Mouse (Mus musculus): ENCODE measurements at regions not wholly inside any gene's neighbourhood (a gene's known extent, or its start where the extent isn't known, plus 50 kb on each side); places are given as distances from the start of the nearest gene placed in this dataset.

DNA sequence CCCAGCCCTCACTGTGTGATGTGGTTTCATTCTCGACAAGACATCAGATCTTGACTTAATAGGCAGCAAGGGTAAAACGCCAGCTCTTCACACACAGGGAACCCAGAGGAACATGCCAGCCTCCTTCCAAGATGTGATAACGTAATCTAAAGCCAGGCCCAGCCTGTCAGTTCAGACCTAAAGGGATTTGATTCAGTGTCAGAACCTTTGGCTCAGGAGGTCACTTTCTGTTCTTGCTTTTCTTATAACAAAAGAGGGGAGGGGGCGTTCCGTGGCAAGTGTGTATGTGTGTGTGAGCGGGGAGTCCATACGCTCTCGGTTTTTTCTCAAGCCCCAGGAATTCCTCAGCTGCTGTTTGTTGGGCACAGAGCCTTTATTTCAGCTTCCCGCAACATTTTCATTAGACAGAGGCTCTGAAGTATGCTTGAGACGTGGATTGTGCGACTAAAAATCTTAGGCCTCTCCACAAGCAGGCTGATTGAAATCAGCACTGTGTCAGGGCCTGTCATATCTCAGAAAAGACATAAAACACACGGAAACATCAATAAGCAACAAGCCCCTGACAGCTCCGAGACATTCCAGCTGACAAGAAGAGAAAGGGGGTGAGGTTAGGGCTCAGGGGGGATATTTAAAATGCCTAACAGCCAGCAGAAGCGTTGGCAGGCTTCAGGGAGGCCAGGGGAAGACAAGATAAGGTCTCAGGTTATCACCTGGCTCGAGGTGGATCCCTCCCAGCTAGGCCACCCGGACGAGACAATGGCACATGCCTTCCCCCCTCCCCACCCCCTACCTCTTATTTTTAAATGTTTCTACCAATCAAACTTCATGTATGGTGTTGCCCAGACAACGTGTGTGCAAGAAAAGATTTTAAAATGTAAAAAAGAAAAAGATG lies 298.5 kb downstream of the Nr2f2 start:
- Histone ChIP-seq H3K36me3 (ENCODE audit: control insufficient read depth, insufficient read depth) (no peaks in the 10 kb centered on the region), H3K4me3 (ENCODE audit: low read depth, low read length) (no peak overlapping the region), H3K9me3 (replicated peaks; ENCODE audit: control insufficient read depth, low read length) (no peaks in the 10 kb centered on the region), H3K9ac (ENCODE audit: low read depth, low read length) (no peak overlapping the region), H3K27me3 (ENCODE audit: control insufficient read depth, insufficient read depth, low read depth, low read length) (no peaks in the 10 kb centered on the region), H3K27ac (ENCODE audit: low read length) (no peak overlapping the region), H3K4me2 (ENCODE audit: low read depth, low read length) (no peak overlapping the region), H3K4me1 (ENCODE audit: control insufficient read depth, low read depth, low read length) (no peaks in the 10 kb centered on the region)
- no peak for ATAC-seq (ENCODE audit: low read depth)
- WGBS (ENCODE audit: insufficient replicate concordance): 44% methylated on average over 18 of the region's 18 CpGs

DNA sequence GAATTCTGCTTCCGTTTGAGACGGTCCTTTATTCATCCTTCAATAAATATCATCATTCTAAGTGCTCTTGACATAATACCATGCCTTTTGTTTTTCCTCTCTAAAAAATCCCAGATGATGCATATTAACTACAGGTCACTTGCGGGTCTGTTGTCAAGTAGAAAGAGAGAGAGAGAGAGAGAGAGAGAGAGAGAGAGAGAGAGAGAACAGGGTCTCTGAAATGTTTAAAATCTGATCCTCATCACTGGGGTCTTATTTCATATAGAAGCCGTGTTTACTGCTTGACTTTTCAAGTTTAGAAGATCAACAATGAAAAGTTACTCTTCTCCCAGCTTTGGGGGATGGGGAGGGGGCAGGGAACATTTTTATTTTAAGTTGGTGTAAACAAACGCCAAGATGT lies 299.5 kb downstream of the Nr2f2 start:
- Histone ChIP-seq H3K4me2 (ENCODE audit: low read depth, low read length) (no peak overlapping the region), H3K9me3 (replicated peaks; ENCODE audit: control insufficient read depth, low read length) (no peaks in the 10 kb centered on the region), H3K27ac (ENCODE audit: low read length) (no peak overlapping the region), H3K36me3 (ENCODE audit: control insufficient read depth, insufficient read depth) (no peaks in the 10 kb centered on the region), H3K9ac (ENCODE audit: low read depth, low read length) (no peak overlapping the region), H3K4me3 (ENCODE audit: low read depth, low read length) (no peak overlapping the region), H3K4me1 (ENCODE audit: control insufficient read depth, low read depth, low read length) (no peaks in the 10 kb centered on the region), H3K27me3 (ENCODE audit: control insufficient read depth, insufficient read depth, low read depth, low read length) (no peaks in the 10 kb centered on the region)
- WGBS (ENCODE audit: insufficient replicate concordance): 60% methylated on average over 5 of the region's 5 CpGs
- ATAC-seq (ENCODE audit: low read depth): no peak

GRCm38 (mm10) chr7:70066448-70066847 lies 300.1 kb downstream of the Nr2f2 start:
- Histone ChIP-seq H3K4me1 (ENCODE audit: control insufficient read depth, low read depth, low read length) (no peaks in the 10 kb centered on the region), H3K27me3 (ENCODE audit: control insufficient read depth, insufficient read depth, low read depth, low read length) (no peaks in the 10 kb centered on the region), H3K9me3 (replicated peaks; ENCODE audit: control insufficient read depth, low read length) (no peaks in the 10 kb centered on the region), H3K27ac (ENCODE audit: low read length) (no peak overlapping the region), H3K9ac (ENCODE audit: low read depth, low read length) (no peak overlapping the region), H3K36me3 (ENCODE audit: control insufficient read depth, insufficient read depth) (no peaks in the 10 kb centered on the region), H3K4me3 (ENCODE audit: low read depth, low read length) (no peak overlapping the region), H3K4me2 (ENCODE audit: low read depth, low read length) (no peak overlapping the region)
- ATAC-seq (ENCODE audit: low read depth): no peak
- 69% methylated on average over 7 of the region's 7 CpGs for WGBS (ENCODE audit: insufficient replicate concordance)

DNA sequence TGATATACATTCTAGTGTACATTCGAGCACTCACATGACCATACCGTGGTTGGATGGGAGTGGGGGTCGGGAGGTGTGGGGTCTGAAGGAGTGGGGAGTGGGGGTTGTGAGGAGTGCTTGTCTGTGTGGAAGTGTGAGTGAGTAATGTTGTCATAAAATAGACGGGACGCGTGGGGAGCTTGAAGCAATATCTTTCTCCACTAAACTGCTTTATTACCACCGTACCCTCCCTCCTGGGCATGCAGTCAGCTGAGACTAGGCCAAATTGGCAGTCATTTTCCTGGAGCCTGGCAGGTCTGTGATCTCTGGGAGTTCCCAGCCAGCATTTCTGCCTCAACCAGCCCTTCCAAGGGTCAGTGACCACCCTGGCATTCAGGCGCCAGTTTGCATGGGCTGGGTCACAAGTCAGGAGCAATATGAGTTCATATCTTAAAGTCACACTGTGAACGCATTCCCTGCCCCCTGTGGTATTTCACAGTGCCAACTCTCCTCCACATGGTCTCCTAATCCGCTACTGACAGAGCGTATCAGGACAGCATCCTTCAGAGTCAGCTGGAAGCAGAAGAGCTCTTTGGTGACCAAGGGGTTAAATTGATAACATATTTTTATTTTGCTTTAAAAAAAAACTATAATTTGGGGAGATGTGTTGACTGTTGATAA lies 300.9 kb downstream of the Nr2f2 start:
- H3K27me3 ChIP-seq (ENCODE audit: control insufficient read depth, insufficient read depth, low read depth, low read length): no peaks in the 10 kb centered on the region
- no peak overlapping the region for H3K4me2 ChIP-seq (ENCODE audit: low read depth, low read length)
- no peaks in the 10 kb centered on the region for H3K36me3 ChIP-seq (ENCODE audit: control insufficient read depth, insufficient read depth)
- no peak for ATAC-seq (ENCODE audit: low read depth)
- H3K4me3 ChIP-seq (ENCODE audit: low read depth, low read length): no peak overlapping the region
- H3K9me3 ChIP-seq (replicated peaks; ENCODE audit: control insufficient read depth, low read length): no peaks in the 10 kb centered on the region
- H3K9ac ChIP-seq (ENCODE audit: low read depth, low read length): no peak overlapping the region
- 73% methylated on average over 11 of the region's 11 CpGs for WGBS (ENCODE audit: insufficient replicate concordance)
- H3K27ac ChIP-seq (ENCODE audit: low read length): no peak overlapping the region
- H3K4me1 ChIP-seq (ENCODE audit: control insufficient read depth, low read depth, low read length): no peaks in the 10 kb centered on the region

GRCm38 (mm10) chr7:70047415-70047753 lies 319.2 kb downstream of the Nr2f2 start:
- ATAC-seq (ENCODE audit: low read depth): no peak
- Histone ChIP-seq H3K36me3 (ENCODE audit: control insufficient read depth, insufficient read depth) (no peaks in the 10 kb centered on the region), H3K4me1 (ENCODE audit: control insufficient read depth, low read depth, low read length) (no peaks in the 10 kb centered on the region), H3K4me2 (ENCODE audit: low read depth, low read length) (no peak overlapping the region), H3K27me3 (ENCODE audit: control insufficient read depth, insufficient read depth, low read depth, low read length) (no peaks in the 10 kb centered on the region), H3K9ac (ENCODE audit: low read depth, low read length) (no peak overlapping the region), H3K4me3 (ENCODE audit: low read depth, low read length) (no peak overlapping the region), H3K27ac (ENCODE audit: low read length) (no peak overlapping the region), H3K9me3 (replicated peaks; ENCODE audit: control insufficient read depth, low read length) (no peaks in the 10 kb centered on the region)
- WGBS (ENCODE audit: insufficient replicate concordance): 79% methylated on average over 5 of the region's 5 CpGs

DNA sequence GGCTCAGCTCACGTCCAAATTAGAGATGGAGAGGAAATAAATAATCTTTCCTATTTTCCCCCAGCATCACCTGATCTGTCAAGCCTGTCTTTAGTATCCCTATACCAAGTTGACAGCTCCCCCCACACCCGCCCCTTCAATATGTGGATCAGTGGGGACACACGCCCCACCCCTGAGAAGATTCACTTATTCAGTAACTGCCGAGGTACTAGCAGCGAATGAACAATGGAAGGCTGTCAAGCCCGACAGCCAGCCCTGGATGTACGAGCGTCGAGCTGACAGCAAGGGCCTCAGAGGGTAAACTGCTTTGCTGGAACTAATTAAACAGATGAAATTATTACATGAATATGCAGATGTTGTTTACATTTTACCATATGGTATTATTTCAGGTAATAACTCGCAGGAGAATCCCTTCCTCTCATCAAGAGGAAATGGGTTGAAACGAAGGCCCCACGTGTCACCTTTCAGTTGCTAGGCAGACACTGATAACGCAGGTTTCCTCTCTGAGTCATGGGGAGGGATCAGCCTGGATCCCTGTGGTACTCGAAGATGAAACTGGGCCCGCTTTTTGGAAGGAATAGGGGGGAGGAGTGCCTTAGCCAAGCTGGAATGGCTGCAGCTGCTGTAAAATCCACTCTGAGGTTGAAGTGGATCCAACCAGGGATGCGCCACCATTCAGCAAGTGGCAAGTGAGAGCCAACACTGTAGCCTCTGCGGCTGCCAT lies 319.7 kb downstream of the Nr2f2 start:
- 54% methylated on average over 17 of the region's 17 CpGs for WGBS (ENCODE audit: insufficient replicate concordance)
- no peak for ATAC-seq (ENCODE audit: low read depth)

DNA sequence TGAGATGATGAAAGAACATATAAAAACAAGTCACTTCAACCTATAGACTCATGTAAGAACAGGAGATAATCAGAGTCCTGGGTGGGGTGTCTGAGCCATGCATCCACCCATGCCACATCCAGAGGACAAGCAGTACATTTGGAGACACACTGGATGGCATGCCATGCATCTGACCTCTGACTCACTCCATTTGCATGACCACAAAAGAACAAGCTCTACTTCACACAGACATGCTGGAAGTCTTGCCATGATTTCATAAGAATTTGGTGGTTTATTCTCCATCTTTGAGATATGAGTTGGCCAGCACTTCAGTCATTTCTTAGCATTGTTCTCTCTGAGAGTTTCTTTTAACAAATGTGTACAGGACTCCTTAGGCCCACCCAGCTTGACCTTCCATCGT lies 329.5 kb downstream of the Nr2f2 start:
- Histone ChIP-seq H3K9me3 (replicated peaks; ENCODE audit: control insufficient read depth, low read length) (no peaks in the 10 kb centered on the region), H3K9ac (ENCODE audit: low read depth, low read length) (no peak overlapping the region), H3K4me1 (ENCODE audit: control insufficient read depth, low read depth, low read length) (no peaks in the 10 kb centered on the region), H3K4me3 (ENCODE audit: low read depth, low read length) (no peak overlapping the region), H3K27me3 (ENCODE audit: control insufficient read depth, insufficient read depth, low read depth, low read length) (no peaks in the 10 kb centered on the region), H3K27ac (ENCODE audit: low read length) (no peak overlapping the region), H3K36me3 (ENCODE audit: control insufficient read depth, insufficient read depth) (no peaks in the 10 kb centered on the region), H3K4me2 (ENCODE audit: low read depth, low read length) (no peak overlapping the region)
- 48% methylated on average over 1 of the region's 1 CpGs for WGBS (ENCODE audit: insufficient replicate concordance)
- ATAC-seq (ENCODE audit: low read depth): no peak

More for the DNA sequence above, 319.7 kb downstream of the Nr2f2 start:
- Histone ChIP-seq H3K36me3 (ENCODE audit: control insufficient read depth, insufficient read depth) (no peaks in the 10 kb centered on the region), H3K9ac (ENCODE audit: low read depth, low read length) (no peak overlapping the region), H3K4me3 (ENCODE audit: low read depth, low read length) (no peak overlapping the region), H3K27ac (ENCODE audit: low read length) (no peak overlapping the region), H3K4me2 (ENCODE audit: low read depth, low read length) (no peak overlapping the region), H3K4me1 (ENCODE audit: control insufficient read depth, low read depth, low read length) (no peaks in the 10 kb centered on the region), H3K9me3 (replicated peaks; ENCODE audit: control insufficient read depth, low read length) (no peaks in the 10 kb centered on the region), H3K27me3 (ENCODE audit: control insufficient read depth, insufficient read depth, low read depth, low read length) (no peaks in the 10 kb centered on the region)

DNA sequence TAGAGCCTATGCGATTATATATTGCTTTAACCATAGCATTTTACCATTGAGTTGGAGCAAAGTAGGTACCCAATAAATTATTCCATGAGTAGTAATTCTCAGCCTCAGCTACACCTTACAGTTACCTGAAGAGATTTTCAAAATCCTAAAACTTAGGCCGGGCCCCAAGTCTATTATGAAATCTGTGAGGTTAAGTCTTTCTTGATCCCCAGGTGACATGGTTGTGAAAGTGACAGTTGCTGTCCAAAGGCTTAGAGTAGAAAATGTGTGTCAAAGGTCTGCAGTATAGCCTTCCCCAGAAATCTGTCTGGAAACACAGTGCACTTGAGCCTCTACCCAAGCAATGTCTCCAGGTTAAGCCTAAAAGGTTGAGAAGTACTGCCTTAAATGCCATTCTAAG lies 333.7 kb downstream of the Nr2f2 start:
- Histone ChIP-seq H3K9me3 (replicated peaks; ENCODE audit: control insufficient read depth, low read length) (no peaks in the 10 kb centered on the region), H3K9ac (ENCODE audit: low read depth, low read length) (no peak overlapping the region), H3K4me2 (ENCODE audit: low read depth, low read length) (no peak overlapping the region), H3K27ac (ENCODE audit: low read length) (no peak overlapping the region), H3K36me3 (ENCODE audit: control insufficient read depth, insufficient read depth) (no peaks in the 10 kb centered on the region), H3K4me3 (ENCODE audit: low read depth, low read length) (no peak overlapping the region), H3K27me3 (ENCODE audit: control insufficient read depth, insufficient read depth, low read depth, low read length) (no peaks in the 10 kb centered on the region), H3K4me1 (ENCODE audit: control insufficient read depth, low read depth, low read length) (no peaks in the 10 kb centered on the region)
- ATAC-seq (ENCODE audit: low read depth): no peak
- WGBS (ENCODE audit: insufficient replicate concordance): 70% methylated on average over 2 of the region's 2 CpGs

DNA sequence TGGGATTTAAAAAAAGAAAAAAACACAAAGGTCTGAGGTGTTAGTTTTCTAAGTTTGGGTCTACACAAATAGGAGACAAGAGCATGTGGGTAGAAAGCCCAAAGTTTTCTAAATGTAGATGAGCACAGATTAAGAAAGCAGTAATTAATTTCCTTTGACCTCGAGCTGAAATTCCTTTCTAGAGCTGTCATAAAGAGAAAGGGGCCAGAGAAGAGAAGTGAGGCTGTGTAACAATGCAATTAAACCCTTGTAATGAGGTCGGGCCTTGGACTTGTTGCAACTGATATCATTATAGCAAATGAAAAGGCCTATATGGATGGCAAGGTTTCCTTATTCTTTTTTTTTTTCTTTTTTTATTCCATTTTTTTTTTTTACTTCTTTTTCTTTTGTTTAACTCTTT lies 337.2 kb downstream of the Nr2f2 start:
- Histone ChIP-seq H3K36me3 (ENCODE audit: control insufficient read depth, insufficient read depth) (no peaks in the 10 kb centered on the region), H3K27me3 (ENCODE audit: control insufficient read depth, insufficient read depth, low read depth, low read length) (no peaks in the 10 kb centered on the region), H3K4me2 (ENCODE audit: low read depth, low read length) (no peak overlapping the region), H3K9me3 (replicated peaks; ENCODE audit: control insufficient read depth, low read length) (no peaks in the 10 kb centered on the region), H3K27ac (ENCODE audit: low read length) (no peak overlapping the region), H3K9ac (ENCODE audit: low read depth, low read length) (no peak overlapping the region), H3K4me1 (ENCODE audit: control insufficient read depth, low read depth, low read length) (no peaks in the 10 kb centered on the region), H3K4me3 (ENCODE audit: low read depth, low read length) (no peak overlapping the region)
- ATAC-seq (ENCODE audit: low read depth): no peak
- WGBS (ENCODE audit: insufficient replicate concordance): 48% methylated on average over 2 of the region's 2 CpGs
